Mouse (Mus musculus) Muller cell, postnatal 12 days (primary cell): Measurements from ENCODE around the gene Tedc1.
"Not testable (repeated sequence)": the region's sequence is repeated elsewhere in the genome, so short reads cannot be mapped to it uniquely, and the experiment has no call there.

Experiments
- DNase-seq: peaks from one replicate; pipeline ENCODE4 v3.0.0-alpha.2; 2015; ENCODE audit errors: inconsistent ontology term

Gene Tedc1

DNA sequence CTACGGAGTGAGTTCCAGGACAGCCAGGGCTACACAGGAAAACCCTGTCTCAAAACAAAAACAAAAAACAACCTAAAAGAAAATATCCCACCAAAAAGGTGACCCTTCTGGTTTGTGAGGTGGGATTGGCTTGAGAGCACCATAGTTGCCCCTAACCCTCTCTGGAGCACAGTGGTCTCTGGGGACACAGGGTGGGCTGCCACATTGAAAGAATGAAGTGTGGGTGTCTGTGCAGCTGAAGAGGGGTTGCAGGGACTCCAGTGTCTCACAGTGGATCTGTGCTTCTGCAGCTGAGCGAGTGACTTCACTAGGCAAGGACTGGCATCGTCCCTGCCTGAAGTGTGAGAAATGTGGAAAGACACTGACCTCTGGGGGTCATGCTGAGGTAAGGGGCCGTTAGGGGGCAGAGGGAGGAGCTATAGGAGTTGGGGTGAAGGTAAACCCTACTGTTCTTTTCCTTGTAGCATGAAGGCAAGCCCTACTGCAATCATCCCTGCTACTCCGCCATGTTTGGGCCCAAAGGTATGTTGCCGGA is 3.2 kb upstream of the Tedc1 start:
- DNase-seq: no peak

DNA sequence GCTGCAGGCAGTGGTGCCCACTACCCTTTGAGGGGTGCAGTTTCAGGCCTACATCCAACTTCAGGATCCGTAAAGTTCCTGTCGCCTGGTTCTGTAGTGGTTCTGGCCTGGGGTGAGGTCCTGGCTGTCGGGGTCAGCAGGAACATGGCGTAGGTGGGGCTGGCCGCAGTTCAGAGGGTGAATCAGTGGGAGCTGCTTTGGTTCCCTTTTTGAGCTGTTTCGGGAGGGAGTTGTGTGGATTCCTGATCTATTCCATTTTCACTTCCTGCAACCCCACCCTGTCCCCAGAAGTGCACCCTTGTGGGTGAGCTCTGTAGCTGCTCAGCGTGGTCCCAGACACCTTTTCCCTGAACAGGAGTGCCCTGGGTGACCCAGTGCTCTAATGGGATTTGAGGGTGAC is 2.2 kb upstream of the Tedc1 start:
- no peak for DNase-seq

DNA sequence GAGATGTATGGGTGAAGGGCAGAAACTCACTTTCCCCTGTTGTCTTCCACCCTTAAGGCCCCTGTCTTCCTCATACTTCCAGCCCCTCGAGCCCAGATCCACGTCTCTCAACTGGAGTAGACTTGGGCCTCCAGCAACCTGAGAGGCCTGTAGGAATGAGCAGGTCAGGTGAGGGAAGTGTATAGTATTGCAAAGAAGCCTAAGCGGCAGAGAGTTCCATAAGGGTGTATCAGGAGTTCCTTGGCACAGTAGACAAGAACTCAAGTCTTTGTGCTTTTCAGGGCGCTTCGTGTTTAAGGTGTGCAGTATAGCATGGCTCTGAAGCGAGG is 1.5 kb upstream of the Tedc1 start:
- DNase-seq: no peak

DNA sequence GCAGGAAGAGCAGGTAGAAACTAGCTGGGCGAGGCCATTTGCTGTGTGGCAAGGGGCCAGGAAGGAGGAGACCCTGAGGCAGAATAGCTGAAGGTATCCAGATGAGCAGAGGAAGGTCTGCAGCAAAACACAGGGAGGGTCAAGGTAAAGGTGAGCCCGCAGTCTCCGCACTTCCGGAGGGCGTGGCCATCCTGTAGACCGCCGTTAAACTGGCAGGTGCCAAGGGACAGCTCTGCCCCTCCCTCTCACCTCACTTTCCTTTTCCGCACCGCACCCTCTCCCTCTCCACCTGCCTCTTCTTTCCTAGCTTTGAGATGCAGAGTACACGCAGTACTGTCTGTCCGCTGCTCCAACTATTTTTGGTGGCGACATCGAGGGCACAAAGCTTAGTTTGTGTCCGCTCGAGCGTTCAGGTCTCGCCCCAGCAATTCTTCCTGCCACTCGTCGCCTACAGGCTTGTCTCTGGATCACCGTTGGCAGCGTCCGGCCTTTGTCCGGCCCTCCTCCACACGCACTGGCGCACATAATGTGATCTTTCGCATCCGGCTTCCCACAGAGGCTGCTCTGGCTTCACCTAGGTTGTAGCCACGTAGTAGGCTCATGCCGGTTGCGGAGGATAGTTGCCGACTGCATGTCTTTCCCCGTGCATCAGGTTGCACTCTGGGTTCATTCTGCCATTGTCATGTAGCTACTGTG is 997 bp upstream of the Tedc1 start:
- peak; percentile 85 for DNase-seq

DNA sequence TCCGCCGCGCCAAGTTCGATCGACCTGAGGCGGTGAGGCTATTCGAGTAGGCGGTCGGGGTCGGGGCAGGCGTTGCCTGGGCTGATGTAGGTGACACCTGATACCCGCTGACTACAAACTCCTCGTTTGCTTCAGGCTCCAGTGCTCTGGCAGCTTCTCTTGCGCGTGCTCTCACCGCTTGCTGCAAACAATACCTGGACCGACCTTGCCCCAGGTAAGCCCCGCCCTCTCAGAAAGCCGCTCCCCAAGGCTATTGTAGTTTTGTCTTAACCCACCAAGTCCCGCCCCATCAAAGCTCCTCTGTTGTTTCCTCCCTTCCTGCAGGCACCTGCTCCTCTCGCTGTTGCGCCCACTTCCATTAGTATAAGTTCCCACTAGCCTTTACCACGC is 314 bp downstream of the Tedc1 start:
- DNase-seq: no peak

DNA sequence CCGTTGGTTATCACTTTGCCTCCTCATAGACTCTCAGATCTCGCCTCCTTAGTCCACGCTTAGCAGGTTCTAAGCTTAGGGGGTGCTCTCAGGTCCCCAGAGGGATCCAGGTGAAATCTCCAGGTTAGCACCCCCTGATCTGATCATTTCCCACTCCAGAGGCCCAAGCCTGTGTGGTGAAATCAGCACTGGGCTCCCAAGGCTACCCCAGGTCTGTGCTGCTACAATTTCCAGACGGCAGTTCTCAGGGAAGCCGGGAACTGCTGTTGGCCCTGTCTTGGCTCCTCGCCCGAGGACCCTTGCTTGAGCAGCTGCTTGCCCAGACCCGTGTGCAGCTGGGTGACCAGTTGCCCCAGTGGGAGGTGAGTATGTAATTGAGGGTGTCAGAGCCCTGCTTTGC is 781 bp downstream of the Tedc1 start:
- DNase-seq: no peak

DNA sequence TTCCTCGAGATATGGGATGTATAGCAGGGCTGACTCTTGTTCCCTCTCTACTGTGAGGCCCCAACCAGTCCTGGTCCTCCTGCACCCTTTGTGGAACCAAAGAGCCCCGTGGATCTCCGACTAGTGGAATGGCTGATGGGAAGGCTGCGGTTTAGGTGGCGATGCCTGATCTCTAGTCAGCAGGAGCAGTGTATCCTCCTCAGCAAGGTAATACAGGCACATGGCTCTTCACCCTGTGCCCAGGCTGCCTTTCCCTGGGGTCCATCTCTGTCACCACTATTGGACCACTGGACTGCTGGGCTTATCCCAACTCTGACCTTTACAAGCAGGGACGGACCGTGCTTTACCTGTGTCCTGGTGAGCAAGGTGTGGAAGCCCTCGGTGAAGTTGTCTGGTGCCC is 1.3 kb downstream of the Tedc1 start:
- no peak for DNase-seq

DNA sequence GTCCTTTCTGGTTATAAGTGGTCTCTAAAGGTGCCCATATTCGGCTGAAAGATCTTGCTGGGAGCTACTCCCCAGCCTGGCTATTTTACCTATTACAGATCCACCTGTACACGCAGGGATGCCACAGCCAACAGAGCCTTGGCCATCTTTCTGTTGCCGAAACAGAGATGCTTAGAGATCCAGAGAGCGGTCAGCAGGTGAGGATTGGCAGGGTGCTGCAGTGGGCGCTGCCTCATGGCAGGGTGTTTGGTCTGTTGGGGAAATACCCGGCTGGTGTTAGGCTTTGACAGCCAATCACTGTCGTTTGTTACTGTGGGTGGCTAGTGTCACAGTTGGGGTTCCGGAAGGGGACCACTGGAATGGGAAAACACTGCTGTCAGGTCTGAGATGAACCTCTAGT is 1.8 kb downstream of the Tedc1 start:
- DNase-seq: no peak

DNA sequence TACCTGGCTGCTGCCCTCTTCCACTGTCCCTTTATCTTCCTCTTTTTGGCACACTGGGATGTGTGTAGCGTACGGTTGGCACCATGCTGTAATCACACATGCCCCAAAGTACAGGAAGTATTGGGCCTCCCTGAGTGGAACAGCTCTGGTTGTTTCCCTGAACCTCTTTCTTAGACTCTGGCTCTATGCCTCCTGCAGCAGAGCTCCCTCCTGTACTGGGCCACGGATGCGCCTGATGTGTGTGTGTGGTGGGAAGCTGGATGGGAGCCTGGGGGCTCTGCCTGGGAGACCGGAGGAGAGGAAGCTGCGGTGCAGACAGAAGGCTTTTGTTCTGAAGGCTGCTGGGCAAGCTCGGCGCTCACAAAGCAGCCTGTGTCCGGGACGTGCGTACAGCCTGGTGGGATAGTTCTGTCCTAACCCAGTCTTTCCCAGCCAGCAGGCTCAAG is 7.4 kb downstream of the Tedc1 start:
- DNase-seq: peak; percentile 92

DNA sequence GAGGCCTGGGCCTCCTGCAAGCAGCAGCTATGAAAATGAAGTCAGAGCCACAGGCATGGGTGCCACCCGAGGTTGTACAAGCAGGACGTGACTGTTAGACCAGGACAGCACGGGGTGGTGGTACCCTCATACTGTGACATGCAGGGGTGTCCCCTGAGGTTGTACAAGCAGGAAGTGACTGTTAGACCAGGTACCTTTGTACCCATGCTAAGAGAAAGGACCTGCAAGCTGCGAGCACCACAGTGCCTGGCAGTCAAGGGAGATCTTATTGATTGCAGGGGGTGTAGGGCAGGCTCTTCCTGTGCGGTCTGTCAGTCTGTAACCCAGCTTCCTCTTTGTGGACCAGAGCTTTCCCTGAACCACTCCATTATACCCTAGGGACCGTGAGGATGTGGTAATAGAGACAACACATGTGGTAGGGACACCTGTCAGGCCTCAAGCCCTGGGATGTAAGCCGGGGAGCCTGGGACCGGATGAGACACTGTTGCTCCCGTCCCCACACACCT is 11.9 kb downstream of the Tedc1 start:
- DNase-seq: no peak

DNA sequence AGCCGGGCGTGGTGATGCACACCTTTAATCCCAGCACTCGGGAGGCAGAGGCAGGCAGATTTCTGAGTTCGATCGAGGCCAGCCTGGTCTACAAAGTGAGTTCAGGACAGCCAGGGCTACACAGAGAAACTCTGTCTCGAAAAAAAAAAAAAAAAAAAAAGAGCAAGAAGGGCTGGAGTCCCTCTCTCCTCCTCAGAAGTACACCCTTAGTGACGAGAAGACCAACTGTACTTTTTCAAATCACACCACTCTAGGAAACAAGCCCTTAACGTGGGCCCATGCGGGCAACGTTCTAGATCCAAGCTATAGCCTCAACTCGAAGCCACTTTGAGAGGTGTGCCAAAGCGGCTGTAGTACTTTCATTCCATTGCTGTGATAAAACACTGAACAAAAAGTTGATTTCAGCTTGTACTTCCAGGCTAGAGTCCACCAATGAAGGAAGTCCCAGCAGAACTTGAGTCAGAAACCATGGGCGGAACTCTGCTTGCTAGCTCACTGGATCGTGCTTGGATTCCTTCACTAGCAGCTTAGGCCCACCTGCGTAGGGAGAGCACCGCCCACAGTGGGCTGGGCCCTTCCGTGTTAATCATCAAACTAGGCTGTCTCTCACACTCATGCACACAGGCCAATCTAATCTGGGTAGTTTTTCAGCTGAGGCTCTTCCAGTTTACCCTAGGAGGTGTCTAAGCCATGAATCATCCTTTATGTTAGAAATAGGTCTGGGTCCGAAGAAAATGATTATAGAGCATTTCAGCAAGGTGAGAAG is 20.9 kb downstream of the Tedc1 start:
- no peak for DNase-seq

DNA sequence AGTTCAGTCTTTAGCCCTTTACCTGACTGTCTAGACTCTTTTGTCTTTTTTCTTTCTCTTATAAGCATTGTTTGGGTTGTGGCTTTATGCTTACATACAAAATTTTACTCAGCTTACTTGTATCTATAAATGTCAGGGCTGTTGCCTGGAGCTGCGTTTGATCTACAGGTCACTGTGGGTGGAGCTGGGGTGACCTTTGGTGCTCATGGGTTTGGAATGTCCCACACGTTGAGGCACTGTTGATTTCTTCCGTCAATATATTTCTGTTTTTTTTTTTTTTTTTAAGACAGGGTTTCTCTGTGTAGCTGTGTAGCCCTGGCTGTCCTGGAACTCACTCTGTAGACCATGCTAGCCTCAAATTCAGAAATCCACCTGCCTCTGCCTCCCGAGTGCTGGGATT is 24.8 kb downstream of the Tedc1 start:
- DNase-seq: no peak

DNA sequence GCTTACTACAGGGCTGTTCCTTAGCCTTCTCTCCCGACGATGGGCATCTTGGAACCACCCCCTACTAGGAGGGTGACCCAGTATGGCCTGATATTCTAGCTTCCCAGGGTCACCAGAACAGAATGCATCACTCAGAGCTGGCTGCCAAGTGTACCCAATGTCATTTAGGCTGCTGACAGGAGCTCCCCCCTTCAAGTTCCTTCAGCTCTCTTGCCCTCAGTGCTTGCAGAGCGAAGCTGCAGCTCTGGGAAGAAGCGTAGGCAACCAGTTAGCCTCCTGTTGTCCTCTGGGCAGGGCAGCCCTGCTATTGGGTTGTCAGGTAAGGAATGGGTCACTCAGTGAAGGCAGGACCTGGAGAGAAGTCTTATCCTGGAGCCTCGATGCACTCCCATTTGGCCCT is 28.7 kb downstream of the Tedc1 start:
- no peak for DNase-seq

DNA sequence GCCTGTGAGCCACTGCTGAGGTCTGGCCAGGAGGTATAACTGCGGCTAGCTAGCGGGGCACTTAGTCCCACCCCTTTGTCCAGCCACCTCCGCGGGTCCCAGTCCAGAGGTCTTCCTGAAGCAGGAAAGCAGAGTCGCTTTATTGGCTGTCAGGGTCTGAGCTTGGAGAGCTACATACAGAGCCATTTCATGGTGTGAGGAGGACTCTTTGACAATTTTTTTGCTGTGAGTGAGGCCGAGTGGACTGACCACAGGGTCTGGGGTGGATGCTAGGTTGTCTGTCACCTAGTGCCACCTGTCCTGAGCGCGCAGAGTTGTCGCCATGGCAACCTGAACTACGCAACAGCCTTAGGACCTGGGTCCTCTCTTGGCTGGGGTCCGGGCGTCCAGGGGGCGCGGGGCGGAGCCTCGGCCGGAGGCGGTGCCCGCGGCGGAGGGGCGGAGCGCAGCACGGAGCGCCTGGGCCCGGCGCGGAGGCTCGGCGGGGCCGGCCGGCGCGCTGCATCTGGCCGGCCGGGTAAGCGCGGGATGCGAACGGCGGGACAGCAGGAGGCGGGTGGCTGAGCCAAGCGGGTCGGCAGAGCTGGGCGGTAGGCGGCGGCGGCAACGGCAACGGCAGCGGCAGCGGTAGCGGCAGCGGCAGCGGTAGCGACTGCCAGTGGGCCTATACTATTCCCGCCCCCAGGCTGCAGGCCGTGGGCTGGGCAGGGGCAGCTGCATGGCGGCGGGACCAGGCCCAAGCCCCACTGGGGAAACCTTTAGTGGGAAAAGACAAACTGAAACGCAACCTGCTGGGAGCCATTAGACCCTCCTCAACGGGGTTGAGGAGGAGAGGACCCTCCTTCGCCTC is 29.4 kb downstream of the Tedc1 start, which contains the start of gene Tmem121:
Gene Tmem121 (plus strand): TSS at position 489 of the 850 bp plus-strand sequence.
- peak; percentile 64 for DNase-seq

DNA sequence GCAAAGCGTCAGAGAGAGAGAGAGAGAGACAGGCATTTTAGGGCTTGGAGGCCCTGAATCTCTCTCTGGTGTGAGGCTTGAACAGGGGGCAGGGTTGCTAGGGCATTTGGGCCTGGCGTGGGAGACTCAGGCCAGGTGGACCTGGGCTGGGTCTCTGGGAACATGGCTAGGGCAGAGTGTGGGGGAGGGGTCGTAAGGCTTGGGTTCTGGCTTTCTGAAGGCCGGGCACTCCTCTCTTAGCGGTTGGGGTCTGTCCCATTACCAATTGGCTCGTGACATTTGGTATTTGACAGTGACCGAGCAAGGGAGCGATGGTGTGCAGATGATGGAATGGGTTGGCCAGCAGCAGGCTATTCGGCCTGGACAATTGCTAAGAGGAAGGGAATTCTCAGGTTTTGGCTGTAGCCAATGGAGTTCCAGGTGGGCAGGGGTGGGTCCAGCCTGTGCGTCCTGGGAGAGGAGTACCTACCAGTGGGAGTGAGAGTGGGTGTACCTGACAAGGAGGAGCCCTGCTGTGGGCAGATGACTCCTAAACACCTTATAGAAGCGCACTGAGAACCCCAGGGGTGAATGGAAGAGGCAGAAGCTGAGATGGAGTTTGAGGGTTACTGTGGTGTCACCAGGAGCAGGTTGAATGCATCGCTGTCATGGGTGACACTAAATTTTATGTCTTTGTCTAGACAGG is 30.2 kb downstream of the Tedc1 start:
- no peak for DNase-seq

DNA sequence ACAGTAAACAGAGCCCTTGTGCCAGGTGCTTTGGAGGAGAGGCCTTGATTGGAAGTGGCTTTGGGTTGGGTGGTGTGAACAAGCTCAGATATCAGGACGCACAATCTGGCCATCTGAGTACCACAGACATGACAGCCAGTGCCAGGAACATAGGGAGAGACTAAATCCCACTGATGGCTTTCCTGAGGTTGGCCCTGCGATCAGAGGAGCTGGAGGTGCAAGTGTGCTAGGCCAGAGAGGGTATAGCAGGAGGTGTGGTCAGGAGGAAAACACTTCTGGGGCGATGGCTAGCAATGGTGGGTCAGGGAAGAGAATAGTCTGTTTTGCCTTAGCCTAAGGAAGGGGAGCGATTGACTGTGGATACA is 30.8 kb downstream of the Tedc1 start:
- no peak for DNase-seq

DNA sequence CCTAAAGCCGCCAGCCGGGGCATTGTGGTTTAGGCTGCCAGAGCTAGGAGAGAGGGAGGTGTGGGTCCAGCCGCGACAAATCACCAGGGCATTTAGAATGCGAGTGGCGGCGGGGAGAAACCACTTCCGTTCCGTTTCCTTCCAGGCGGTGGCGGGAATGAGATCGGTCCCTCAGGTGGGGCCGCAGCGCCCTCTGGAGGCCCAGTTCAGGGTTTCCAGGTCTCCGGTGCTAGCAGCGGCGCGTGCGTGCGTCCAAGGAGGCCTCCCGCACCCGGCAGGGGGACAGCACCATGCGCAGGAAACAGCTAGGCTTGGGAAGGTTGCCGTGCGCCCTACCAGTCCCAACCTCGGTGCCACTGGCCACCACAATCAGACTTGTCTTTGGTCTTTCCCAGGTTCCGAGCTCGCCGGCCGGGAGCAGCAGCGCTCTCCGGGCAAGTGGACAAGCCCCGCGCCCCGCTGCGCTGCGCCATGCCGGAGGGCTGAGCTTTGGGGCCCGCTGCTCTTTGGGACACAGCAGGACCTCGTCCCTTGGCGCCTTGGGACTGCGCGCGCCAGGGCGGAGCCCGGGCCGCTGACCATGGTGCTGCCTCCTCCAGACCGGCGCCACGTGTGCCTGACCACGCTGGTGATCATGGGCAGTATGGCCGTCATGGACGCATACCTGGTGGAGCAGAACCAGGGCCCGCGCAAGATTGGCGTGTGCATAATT is 31.5 kb downstream of the Tedc1 start:
- peak; percentile 92 for DNase-seq

DNA sequence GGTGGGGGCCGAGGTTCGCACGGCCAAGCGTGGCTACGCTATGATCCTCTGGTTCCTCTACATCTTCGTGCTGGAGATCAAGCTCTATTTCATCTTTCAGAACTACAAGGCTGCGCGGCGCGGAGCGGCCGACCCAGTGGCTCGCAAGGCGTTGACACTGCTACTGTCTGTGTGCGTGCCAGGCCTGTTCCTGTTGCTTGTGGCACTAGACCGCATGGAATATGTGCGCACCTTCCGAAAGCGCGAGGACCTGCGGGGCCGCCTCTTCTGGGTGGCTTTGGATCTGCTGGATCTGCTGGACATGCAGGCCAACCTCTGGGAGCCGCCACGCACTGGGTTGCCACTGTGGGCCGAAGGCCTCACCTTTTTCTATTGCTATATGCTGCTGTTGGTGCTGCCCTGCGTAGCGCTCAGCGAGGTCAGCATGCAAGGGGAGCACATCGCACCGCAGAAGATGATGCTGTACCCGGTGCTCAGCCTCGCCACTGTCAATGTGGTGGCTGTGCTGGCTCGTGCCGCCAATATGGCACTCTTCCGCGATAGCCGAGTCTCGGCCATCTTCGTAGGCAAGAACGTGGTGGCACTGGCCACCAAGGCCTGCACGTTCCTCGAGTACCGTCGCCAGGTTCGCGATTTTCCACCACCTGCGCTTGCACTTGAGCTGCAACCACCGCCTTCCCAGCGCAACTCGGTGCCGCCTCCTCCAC is 32.3 kb downstream of the Tedc1 start:
- no peak for DNase-seq

DNA sequence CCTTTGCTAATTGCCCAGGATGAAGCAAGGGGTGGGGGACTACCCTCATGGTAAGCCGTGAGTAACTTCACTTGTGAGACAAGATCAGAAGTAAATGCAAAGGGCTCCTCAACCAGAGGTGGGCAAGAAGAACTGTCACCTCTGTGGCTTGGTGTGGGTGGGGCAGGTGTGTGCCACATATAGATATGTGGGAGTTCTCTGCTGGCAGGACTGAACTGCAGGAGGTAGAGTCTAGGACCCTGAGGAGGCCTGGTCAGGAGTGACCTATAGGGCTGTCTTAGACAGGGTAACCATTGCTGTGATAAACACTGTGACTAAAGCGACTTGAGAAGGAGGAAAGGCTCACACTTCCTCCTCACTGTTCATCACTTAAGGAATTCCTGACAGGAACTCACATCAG is 37.2 kb downstream of the Tedc1 start:
- no peak for DNase-seq

DNA sequence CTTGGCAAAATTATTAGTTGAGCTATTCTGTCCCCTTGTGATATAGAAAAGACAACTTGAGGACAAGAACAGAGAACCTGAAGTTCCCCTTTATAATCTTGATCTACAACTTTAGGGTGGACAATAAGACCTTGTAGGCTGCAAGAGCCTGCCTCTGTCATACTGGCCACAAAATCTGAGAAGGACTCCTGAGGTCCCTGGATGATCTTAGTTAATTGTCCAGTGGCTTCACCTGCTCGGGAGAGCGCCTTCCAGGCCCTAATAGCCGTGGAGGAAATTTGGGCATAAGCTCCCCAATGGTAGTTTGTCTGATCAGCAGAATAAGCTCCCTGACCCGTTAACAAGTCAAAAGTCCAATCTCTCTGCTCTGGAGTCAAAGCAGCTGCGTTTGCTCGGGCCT is 42.9 kb downstream of the Tedc1 start:
- DNase-seq: not testable (repeated sequence)
